Mouse (Mus musculus) cerebellum, adult 2 months (tissue): Measurements from ENCODE around the gene Entpd2.

Source experiments
- CTCF ChIP-seq: fragments of 200-500 bp; IDR thresholded peaks from 2 replicates; pipeline ENCODE4 v1.5.1; 2011; ENCODE audit warnings: low read depth, mild to moderate bottlenecking, control low read depth, low read length, moderate library complexity, borderline replicate concordance; ENCODE audit not compliant: insufficient read depth
- POLR2A ChIP-seq: fragments of 200-500 bp; IDR thresholded peaks from 2 replicates; pipeline ENCODE4 v1.6.1; 2011; ENCODE audit warnings: low read length, control low read depth, borderline replicate concordance; ENCODE audit not compliant: insufficient read depth

GRCm38 (mm10) chr2:25395721-25396596 lies at the start of gene Entpd2:
- 0 out of 2 replicates have a peak, but pooled peaks have one; percentile 12 for TF ChIP-seq POLR2A
- no peak; the same call in 1 of the 2 replicates for TF ChIP-seq CTCF
